Mouse (Mus musculus) brown adipose tissue, adult 24 weeks (tissue): ENCODE data around the gene Fzd4. TPM values are rescaled to one million over a fixed set of nuclear protein-coding genes. Genes with fewer than 3 reads are reported as not detected.

ENCODE experiments used
- H3K27ac ChIP-seq: fragments of 200-500 bp; replicated peaks from 2 replicates; pipeline ENCODE4 v1.5.1; 2012; ENCODE audit warnings: low read depth, mild to moderate bottlenecking, low read length
- H3K4me1 ChIP-seq: fragments of 200-500 bp; 2 replicates; pipeline ENCODE4 v1.6.1; 2012; ENCODE audit warnings: low read length, mixed read lengths; ENCODE audit not compliant: control insufficient read depth, insufficient read depth, insufficient read length
- H3K4me3 ChIP-seq: fragments of 200-500 bp; 2 replicates; pipeline ENCODE4 v1.5.1; 2012; ENCODE audit warnings: low read depth, mild to moderate bottlenecking, low read length, moderate library complexity; ENCODE audit not compliant: insufficient read depth
- polyA plus RNA-seq: library from polyadenylated mRNA; stranded (reverse); fragments of >200 nt; gene quantifications from 2 replicates; pipeline ENCODE4 v1.2.4, GENCODE M21; 2012; ENCODE audit not compliant: missing spikeins, insufficient read depth, insufficient read length

The Fzd4 gene
- polyA plus RNA-seq, 1 experiment, result 57.1 TPM

DNA sequence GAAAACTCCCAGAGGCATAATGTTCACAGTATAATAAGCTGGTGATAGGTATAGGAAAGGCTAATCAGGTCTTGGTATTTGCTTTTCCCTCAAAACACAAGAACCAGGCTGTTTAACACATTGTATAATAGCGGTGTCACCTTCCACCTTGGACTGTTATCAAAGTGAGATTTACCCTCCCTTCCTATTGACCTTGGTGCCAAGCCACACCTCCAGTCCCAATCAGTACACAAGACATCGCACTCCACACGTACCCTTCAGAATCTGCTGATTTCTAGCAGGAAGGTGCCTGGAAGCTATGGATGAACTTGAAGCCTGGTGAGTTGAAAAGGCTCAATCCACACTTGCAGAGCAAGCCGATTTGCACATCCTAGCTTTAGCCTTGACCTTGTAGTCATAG lies 12.3 kb upstream of the Fzd4 start:
- Histone ChIP-seq H3K4me1 (peaks cover 31% of the 10 kb centered on the region), H3K4me3 (peak overlapping the region; percentile 33), H3K27ac (peak overlapping the region; percentile 86)

DNA sequence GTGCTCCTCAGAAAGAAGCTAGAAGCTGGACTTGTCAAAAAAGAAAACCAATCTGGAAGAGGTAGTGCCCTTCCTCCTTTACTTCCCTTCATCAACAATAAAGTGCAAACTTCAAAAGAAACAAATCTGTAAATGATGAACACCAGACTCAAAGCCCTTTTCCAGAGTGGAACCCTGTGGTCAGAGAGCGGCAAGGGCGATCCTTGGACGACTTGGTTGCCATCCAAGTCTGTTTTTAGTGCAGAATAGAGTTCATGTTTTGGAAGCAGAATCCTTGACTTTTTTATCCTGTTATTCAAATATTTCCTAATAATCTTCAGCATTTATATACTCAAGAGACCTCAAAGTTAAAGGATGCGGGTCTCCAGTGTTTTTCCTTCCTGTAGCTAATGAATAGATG lies 11.8 kb upstream of the Fzd4 start:
- peak overlapping the region; percentile 86 for H3K27ac ChIP-seq
- peak overlapping the region; percentile 33 for H3K4me3 ChIP-seq
- peaks cover 26% of the 10 kb centered on the region for H3K4me1 ChIP-seq

DNA sequence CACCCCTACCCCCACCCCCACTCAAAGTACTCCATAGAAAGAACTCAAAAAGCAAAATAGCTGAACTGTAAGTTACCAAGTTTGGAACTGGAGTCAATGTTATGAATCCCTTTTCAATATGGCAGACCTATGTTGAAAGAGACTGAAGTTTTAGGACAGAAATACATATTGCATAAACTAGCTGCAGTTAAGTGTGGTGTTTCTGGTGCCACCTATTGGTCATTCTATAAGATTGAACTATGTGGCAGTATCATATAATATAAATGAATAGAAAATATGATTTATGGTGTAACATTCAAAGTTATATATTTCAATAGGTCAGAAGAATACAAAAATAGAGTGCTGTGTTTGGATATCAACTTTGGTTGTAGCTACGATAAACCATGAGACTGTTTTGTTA lies 11.3 kb upstream of the Fzd4 start:
- H3K27ac ChIP-seq, result no peak overlapping the region

DNA sequence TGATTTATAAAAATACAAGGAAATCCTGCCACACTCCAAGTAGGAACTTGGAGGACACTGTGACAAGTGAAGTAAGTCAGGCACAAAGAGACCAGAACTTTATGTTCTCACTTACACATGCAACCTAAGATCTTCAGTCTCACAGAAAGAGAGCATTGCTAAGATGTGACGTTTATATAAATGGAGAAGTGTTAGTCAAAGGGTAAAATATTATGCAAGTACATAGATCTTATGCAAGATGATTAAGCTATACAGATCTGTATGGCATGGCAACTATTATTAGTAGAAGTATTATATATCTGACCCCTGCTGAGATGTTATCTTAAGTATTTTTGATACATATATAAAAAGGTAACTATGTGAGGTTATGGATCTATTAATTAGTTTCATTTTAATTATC lies 8.8 kb upstream of the Fzd4 start:
- Histone ChIP-seq H3K27ac (no peak overlapping the region), H3K4me3 (no peak overlapping the region), H3K4me1 (peaks cover 13% of the 10 kb centered on the region; the same call in 1 of the 2 replicates)

More for the DNA sequence above, 11.3 kb upstream of the Fzd4 start:
- no peak overlapping the region for H3K4me3 ChIP-seq
- peaks cover 23% of the 10 kb centered on the region for H3K4me1 ChIP-seq

DNA sequence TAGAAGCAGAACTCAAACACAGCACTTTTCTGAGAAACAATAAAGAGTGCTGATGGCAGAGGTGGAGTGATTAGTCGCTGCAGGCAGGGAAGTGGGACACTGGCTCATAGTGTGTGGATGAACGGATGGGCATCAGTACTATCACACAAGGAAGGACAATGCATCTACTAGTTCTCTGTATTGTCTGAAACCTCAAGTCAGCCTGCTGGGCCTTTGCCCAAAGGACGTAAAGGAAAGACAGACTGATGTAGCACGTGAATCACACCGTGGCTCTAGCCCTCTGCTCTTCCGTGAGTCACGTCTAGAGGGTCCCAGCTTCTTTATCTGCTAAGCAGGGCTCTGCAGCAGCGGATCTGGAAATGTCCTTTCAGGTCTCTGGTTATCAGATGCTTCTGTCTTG lies 7.8 kb upstream of the Fzd4 start:
- Histone ChIP-seq H3K27ac (no peak overlapping the region), H3K4me3 (no peak overlapping the region), H3K4me1 (peaks cover 10% of the 10 kb centered on the region; the same call in 1 of the 2 replicates)

DNA sequence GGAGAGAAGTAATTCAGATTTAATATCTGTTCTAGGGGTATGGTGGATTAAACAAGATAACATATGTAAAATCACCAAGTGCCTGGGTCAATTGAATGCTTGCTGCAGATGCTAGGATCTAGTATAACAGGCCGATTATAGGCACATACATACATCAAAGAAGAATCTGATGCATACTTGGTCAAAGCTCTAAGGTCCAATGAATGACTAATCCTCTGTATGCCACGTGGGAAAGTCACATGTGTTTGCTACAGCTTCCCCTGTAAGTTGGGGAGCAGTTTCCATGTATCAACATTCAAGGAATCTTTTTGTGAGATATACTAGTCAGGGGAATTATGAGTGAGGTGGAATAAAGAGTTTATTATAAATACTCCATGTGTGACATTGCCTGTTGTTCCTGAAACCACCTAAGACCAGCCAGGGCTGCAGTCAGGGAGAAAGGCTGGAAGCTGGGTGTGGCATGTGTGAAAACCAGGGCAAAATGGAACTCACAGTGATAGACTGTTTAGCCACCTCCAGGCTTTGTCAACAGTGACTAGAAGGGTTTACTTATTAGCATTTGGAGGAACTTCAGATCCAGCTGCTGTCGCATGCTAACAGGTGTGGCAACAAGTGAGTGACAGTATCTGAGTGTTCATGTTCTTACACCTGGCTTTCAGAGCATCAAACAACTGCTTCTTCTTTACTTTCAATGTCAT lies 6.2 kb upstream of the Fzd4 start:
- peaks cover 12% of the 10 kb centered on the region; the same call in 1 of the 2 replicates for H3K4me1 ChIP-seq
- H3K4me3 ChIP-seq, result no peak overlapping the region
- H3K27ac ChIP-seq, result no peak overlapping the region

DNA sequence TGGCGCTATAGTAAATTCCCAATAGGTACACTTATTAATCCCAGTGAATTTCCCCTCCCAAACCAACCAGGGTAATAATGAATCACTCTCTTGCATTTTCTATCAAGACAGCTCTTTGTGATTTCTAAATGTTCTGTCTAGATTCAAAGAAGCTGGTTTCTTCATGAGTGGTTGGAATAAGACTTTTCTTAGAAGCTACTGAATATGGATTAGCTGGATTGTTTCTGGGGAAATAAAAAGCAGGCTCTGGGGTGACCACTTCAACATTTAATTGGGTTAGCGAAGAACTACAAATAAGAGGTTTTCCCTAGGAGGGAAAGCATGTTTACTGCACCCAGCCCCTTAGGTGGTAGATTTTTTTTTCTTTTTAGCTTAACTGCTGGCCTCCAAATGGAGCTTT lies 3.4 kb upstream of the Fzd4 start:
- H3K27ac ChIP-seq, result no peak overlapping the region
- no peak overlapping the region for H3K4me3 ChIP-seq
- H3K4me1 ChIP-seq, result peaks cover 7% of the 10 kb centered on the region; the same call in 1 of the 2 replicates

DNA sequence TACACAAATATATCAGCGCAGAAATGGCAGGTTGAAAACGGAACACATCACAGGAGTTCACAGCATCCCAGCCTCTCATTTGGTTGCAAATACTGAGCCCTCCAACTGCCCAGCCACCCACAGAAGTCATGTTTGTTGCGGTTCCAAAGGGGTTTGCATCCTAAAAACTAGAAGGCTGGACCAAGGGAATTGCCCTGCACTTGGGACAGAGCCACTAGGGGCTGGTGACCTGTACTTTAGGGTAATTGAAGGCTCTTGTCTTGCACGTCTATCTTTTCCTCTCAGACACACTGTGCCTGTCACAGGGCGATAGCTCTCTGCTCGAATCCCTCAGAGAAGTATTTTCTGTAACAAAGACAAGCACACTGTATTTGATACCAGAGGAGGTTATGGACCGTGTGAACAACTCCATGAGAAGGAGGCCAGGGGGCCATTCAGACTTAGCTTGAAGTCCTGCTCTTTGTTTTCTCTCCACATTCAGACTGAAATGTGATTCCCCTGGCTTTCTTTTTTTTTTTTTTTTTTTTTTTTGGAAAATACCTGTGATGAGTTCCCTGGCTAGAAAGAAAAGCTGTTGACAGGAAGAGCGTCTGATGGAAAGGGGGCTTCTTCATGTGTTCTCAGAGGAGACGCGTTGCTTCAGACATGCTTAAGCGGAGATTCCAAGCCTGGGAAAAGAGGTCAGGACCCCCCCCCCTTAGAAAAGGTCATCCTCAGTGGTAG lies 2.9 kb upstream of the Fzd4 start:
- Histone ChIP-seq H3K4me1 (peaks cover 7% of the 10 kb centered on the region; the same call in 1 of the 2 replicates), H3K4me3 (no peak overlapping the region), H3K27ac (peak overlapping the region; percentile 100; the same call in 1 of the 2 replicates)

DNA sequence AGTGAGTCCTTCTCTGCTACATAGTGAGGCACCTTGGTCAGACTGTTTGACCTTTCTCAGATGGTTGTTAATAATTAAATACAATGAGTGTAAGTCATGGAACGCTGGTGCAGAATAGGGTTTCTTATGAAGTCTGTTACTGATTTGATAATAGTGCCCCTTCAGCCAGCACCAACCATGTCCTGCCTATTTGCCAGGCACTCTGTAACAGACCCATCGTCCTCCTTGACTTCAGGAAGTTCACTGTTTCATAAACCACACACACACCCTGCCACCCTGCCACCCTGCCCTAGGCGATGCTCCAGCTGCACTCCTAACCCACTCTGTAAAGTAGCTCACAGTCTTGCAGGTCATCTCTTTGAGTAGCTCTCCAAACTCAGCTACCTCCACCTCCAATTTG lies 2.2 kb upstream of the Fzd4 start:
- Histone ChIP-seq H3K4me1 (peaks cover 7% of the 10 kb centered on the region; the same call in 1 of the 2 replicates), H3K27ac (peak overlapping the region; percentile 100)

DNA sequence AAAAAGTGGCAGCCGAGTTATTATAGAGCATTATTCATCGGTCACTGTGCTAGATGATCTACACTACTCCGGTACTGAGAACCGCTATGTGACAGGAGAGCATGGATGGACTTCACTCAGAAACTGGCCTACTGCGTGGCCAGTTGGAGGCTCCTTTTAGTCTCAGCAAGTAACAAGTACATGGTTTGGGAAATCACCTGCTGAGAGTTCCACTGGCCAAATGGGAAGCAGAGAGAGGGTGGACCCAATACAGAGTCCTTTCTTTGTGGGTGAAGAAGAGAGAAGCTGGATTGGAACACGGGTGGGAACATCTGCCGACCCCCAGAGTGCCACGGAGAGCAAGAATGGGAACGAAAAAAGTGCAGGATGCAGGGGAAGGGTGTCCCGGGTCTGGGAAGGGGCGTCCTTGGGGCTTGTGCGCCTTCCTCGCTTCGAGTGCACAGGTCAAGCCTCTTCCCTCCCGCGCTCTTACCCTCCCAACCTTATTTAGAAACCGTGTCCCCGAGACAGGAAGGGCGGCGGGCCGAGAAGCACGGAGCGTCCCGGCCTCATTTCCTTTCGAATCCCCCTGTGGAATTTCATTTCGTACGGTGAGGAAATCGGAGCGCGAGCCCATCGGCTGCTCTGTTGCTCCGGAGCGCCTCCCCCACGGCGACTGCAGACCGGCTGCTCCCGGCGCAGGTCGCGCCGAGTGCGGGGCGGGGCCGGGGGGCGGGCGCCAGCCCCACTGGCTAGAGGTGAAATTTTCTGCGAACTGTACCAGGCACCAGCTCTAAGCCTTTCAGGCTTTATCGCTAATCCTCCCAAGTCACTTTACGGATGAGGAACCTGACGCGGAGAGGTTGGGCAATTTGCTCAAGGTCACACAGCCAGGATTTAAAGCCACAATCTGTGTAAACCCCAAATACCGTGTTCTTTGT lies 842 bp upstream of the Fzd4 start:
- peak overlapping the region; percentile 100 for H3K27ac ChIP-seq
- H3K4me1 ChIP-seq, result peaks cover 11% of the 10 kb centered on the region
- peak overlapping the region; percentile 86 for H3K4me3 ChIP-seq

More for the DNA sequence above, 2.2 kb upstream of the Fzd4 start:
- no peak overlapping the region for H3K4me3 ChIP-seq

DNA sequence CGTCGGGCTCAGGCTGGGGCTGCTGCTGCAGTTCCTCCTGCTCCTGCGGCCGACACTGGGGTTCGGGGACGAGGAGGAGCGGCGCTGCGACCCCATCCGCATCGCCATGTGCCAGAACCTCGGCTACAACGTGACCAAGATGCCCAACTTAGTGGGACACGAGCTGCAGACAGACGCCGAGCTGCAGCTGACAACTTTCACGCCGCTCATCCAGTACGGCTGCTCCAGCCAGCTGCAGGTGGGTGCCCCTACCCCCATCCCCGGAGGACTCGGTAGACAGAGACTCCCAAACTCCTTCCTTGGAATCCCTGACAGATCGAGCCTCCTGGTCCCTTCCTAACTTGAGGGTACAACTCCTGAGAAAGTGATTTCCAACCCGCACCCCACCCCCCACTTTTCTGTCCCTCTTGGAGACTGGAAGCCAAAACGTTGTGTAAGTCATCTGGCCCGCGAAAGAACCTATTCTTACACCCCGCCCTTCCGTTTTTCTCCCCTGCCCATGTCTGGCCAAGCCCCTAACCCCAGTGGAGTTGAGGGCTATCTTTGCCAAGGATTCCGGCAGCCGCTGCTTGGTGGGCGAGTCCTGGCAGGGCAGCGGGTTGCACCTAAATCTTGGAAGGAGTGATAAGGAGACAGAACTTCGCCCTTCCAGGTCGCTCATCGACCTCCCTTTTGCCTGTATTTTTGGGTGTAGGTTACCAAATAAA lies 732 bp downstream of the Fzd4 start:
- peak overlapping the region; percentile 75 for H3K4me3 ChIP-seq
- peak overlapping the region; percentile 90 for H3K27ac ChIP-seq
- H3K4me1 ChIP-seq, result peaks cover 15% of the 10 kb centered on the region

DNA sequence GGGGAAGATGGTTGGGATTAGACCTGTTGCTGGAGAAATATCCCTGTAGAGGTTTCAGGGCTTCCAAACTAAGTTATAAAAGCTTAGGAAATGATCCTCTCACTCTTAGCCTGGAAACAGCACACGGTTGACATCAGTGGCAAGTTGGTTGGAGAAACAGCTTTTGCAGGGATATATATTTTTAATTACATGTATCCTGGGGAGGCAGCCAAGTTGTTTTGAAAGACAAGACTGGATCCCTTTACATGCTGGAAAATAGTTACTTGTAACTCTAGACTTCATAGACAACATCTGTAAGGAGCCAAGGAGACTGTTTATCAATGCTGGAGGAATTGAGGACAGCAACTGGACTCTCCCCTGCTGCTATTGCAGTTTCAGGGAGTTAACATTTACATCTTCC lies 1.9 kb downstream of the Fzd4 start:
- peaks cover 24% of the 10 kb centered on the region for H3K4me1 ChIP-seq
- peak overlapping the region; percentile 71 for H3K4me3 ChIP-seq
- H3K27ac ChIP-seq, result peak overlapping the region; percentile 94

DNA sequence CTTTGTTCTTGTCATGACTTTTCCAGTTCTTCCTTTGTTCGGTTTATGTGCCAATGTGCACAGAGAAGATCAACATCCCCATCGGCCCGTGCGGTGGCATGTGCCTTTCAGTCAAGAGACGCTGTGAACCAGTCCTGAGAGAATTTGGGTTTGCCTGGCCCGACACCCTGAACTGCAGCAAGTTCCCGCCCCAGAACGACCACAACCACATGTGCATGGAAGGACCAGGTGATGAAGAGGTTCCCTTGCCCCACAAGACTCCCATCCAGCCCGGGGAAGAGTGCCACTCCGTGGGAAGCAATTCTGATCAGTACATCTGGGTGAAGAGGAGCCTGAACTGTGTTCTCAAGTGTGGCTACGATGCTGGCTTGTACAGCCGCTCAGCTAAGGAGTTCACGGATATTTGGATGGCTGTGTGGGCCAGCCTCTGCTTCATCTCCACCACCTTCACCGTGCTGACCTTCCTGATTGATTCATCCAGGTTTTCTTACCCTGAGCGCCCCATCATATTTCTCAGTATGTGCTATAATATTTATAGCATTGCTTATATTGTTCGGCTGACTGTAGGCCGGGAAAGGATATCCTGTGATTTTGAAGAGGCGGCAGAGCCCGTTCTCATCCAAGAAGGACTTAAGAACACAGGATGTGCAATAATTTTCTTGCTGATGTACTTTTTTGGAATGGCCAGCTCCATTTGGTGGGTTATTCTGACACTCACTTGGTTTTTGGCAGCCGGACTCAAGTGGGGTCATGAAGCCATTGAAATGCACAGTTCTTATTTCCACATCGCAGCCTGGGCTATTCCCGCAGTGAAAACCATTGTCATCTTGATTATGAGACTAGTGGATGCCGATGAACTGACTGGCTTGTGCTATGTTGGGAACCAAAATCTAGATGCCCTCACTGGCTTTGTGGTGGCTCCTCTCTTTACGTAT lies 3.1 kb downstream of the Fzd4 start:
- peak overlapping the region; percentile 99 for H3K27ac ChIP-seq
- H3K4me1 ChIP-seq, result peaks cover 33% of the 10 kb centered on the region
- H3K4me3 ChIP-seq, result peak overlapping the region; percentile 76

DNA sequence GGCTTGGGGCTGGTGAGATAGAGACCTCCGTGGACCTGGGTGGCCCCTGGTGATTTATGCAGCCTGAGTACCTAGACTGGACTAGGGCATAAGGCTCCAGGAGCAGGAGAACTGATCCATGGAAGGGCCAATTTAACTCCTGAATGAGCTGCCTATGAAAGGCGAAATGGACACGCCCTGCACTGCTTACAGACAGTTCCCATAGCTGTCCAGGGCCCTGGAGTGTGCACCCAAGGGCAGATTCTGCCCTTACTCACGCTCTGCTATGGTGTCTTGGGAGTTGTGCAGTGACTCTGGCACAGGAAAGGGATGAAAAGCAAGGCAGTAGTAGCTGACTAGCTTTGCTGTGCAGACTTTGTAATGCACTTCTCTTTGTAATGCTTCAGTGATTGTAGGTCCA lies 6.1 kb downstream of the Fzd4 start:
- Histone ChIP-seq H3K4me3 (peak overlapping the region; percentile 40), H3K4me1 (peaks cover 37% of the 10 kb centered on the region), H3K27ac (peak overlapping the region; percentile 74)
